Mouse (Mus musculus): ENCODE measurements around the gene Cpsf2. TPM values are rescaled to one million over a fixed set of nuclear protein-coding genes. Genes with fewer than 3 reads are reported as not detected.

Gene Cpsf2
- polyA plus RNA-seq, 1 experiment from 2014 or later: 13.9 TPM

GRCm38 (mm10) chr12:102009551-102009950 is 33.8 kb downstream of the Cpsf2 start:
- ATAC-seq (ENCODE audit: low FRiP score, low TSS enrichment) (no peak), DNase-seq (ENCODE audit: low spot score) (no peak)
- Histone ChIP-seq H3K27ac (replicated peaks) (no peak overlapping the region), H3K4me2 (replicated peaks; ENCODE audit: low read depth) (no peak overlapping the region), H3K4me3 (ENCODE audit: low read depth, low read length) (no peak overlapping the region), H3K9me3 (ENCODE audit: control insufficient read depth, low read length) (no peaks in the 10 kb centered on the region), H3K9ac (ENCODE audit: low read length) (no peak overlapping the region), H3K27me3 (ENCODE audit: control insufficient read depth, insufficient read depth, low read length) (no peaks in the 10 kb centered on the region), H3K36me3 (ENCODE audit: control insufficient read depth, insufficient read depth, low read length) (no peaks in the 10 kb centered on the region; the same call in 1 of the 2 replicates), H3K4me1 (replicated peaks; ENCODE audit: control insufficient read depth, insufficient read depth) (no peaks in the 10 kb centered on the region)
- 74% methylated on average over 6 of the region's 6 CpGs for WGBS
- TF ChIP-seq CTCF (IDR thresholded peaks at IDR 0.05; ENCODE audit: low read depth) (no peak), EP300 (optimal IDR thresholded peaks at IDR 0.05) (no peak)

- no peaks in the 10 kb centered on the region for H3K9me3 ChIP-seq (ENCODE audit: control insufficient read depth, low read length)
- ATAC-seq (ENCODE audit: low FRiP score, low TSS enrichment): 0 out of 2 replicates have a peak, but pooled peaks have one; percentile 47
- no peak for DNase-seq (ENCODE audit: low spot score)
- no peak overlapping the region for H3K27ac ChIP-seq (replicated peaks)
- H3K4me2 ChIP-seq (replicated peaks; ENCODE audit: low read depth): no peak overlapping the region
- H3K36me3 ChIP-seq (ENCODE audit: control insufficient read depth, insufficient read depth, low read length): no peaks in the 10 kb centered on the region
- H3K4me1 ChIP-seq (replicated peaks; ENCODE audit: control insufficient read depth, insufficient read depth): no peaks in the 10 kb centered on the region
- no peak overlapping the region for H3K4me3 ChIP-seq (ENCODE audit: low read depth, low read length)
- H3K9ac ChIP-seq (ENCODE audit: low read length): no peak overlapping the region
- no peaks in the 10 kb centered on the region for H3K27me3 ChIP-seq (ENCODE audit: control insufficient read depth, insufficient read depth, low read length)
- TF ChIP-seq EP300 (optimal IDR thresholded peaks at IDR 0.05): no peak
- no peak for TF ChIP-seq CTCF (IDR thresholded peaks at IDR 0.05; ENCODE audit: low read depth)
- WGBS: 41% methylated on average over 5 of the region's 5 CpGs
These were observed 38.6 kb downstream of the Cpsf2 start for GRCm38 (mm10) chr12:102014411-102014810.

- 88% methylated on average over 6 of the region's 6 CpGs for WGBS
- DNase-seq (ENCODE audit: low spot score) (no peak), ATAC-seq (ENCODE audit: low FRiP score, low TSS enrichment) (no peak)
- Histone ChIP-seq H3K9ac (ENCODE audit: low read length) (no peak overlapping the region), H3K9me3 (ENCODE audit: control insufficient read depth, low read length) (no peaks in the 10 kb centered on the region), H3K27ac (replicated peaks) (no peak overlapping the region), H3K4me1 (replicated peaks; ENCODE audit: control insufficient read depth, insufficient read depth) (no peaks in the 10 kb centered on the region), H3K4me2 (replicated peaks; ENCODE audit: low read depth) (no peak overlapping the region), H3K4me3 (ENCODE audit: low read depth, low read length) (no peak overlapping the region), H3K36me3 (ENCODE audit: control insufficient read depth, insufficient read depth, low read length) (no peaks in the 10 kb centered on the region), H3K27me3 (ENCODE audit: control insufficient read depth, insufficient read depth, low read length) (no peaks in the 10 kb centered on the region)
- TF ChIP-seq CTCF (IDR thresholded peaks at IDR 0.05; ENCODE audit: low read depth) (no peak), EP300 (optimal IDR thresholded peaks at IDR 0.05) (no peak)
These were observed 39.3 kb downstream of the Cpsf2 start for GRCm38 (mm10) chr12:102015127-102015526.

- Histone ChIP-seq H3K36me3 (ENCODE audit: control insufficient read depth, insufficient read depth, low read length) (no peaks in the 10 kb centered on the region), H3K9me3 (ENCODE audit: control insufficient read depth, low read length) (no peaks in the 10 kb centered on the region), H3K9ac (ENCODE audit: low read length) (no peak overlapping the region), H3K4me3 (ENCODE audit: low read depth, low read length) (no peak overlapping the region), H3K27ac (replicated peaks) (no peak overlapping the region), H3K4me2 (replicated peaks; ENCODE audit: low read depth) (no peak overlapping the region), H3K4me1 (replicated peaks; ENCODE audit: control insufficient read depth, insufficient read depth) (no peaks in the 10 kb centered on the region), H3K27me3 (ENCODE audit: control insufficient read depth, insufficient read depth, low read length) (no peaks in the 10 kb centered on the region)
- TF ChIP-seq EP300 (optimal IDR thresholded peaks at IDR 0.05) (no peak), CTCF (IDR thresholded peaks at IDR 0.05; ENCODE audit: low read depth) (no peak)
- DNase-seq (ENCODE audit: low spot score): no peak
- no peak for ATAC-seq (ENCODE audit: low FRiP score, low TSS enrichment)
- WGBS: 80% methylated on average over 6 of the region's 6 CpGs
These were observed 46.1 kb downstream of the Cpsf2 start for GRCm38 (mm10) chr12:102021923-102022322.

GRCm38 (mm10) chr12:102029184-102029583 is 53.4 kb downstream of the Cpsf2 start:
- Histone ChIP-seq H3K36me3 (ENCODE audit: control insufficient read depth, insufficient read depth, low read length) (no peaks in the 10 kb centered on the region), H3K4me3 (ENCODE audit: low read depth, low read length) (no peak overlapping the region), H3K27me3 (ENCODE audit: control insufficient read depth, insufficient read depth, low read length) (no peaks in the 10 kb centered on the region), H3K27ac (replicated peaks) (no peak overlapping the region), H3K9ac (ENCODE audit: low read length) (no peak overlapping the region), H3K4me1 (replicated peaks; ENCODE audit: control insufficient read depth, insufficient read depth) (no peaks in the 10 kb centered on the region), H3K4me2 (replicated peaks; ENCODE audit: low read depth) (no peak overlapping the region), H3K9me3 (ENCODE audit: control insufficient read depth, low read length) (no peaks in the 10 kb centered on the region)
- ATAC-seq (ENCODE audit: low FRiP score, low TSS enrichment): no peak
- TF ChIP-seq CTCF (IDR thresholded peaks at IDR 0.05; ENCODE audit: low read depth): no peak
- TF ChIP-seq EP300 (optimal IDR thresholded peaks at IDR 0.05): no peak
- WGBS: 37% methylated on average over 7 of the region's 7 CpGs
- DNase-seq (ENCODE audit: low spot score): no peak

- TF ChIP-seq EP300 (optimal IDR thresholded peaks at IDR 0.05): no peak
- no peak for TF ChIP-seq CTCF (IDR thresholded peaks at IDR 0.05; ENCODE audit: low read depth)
- H3K4me1 ChIP-seq (replicated peaks; ENCODE audit: control insufficient read depth, insufficient read depth): no peaks in the 10 kb centered on the region
- no peak overlapping the region for H3K27ac ChIP-seq (replicated peaks)
- H3K9ac ChIP-seq (ENCODE audit: low read length): no peak overlapping the region
- ATAC-seq (ENCODE audit: low FRiP score, low TSS enrichment): no peak
- DNase-seq (ENCODE audit: low spot score): no peak
- no peak overlapping the region for H3K4me2 ChIP-seq (replicated peaks; ENCODE audit: low read depth)
- no peaks in the 10 kb centered on the region for H3K27me3 ChIP-seq (ENCODE audit: control insufficient read depth, insufficient read depth, low read length)
- H3K4me3 ChIP-seq (ENCODE audit: low read depth, low read length): no peak overlapping the region
- no peaks in the 10 kb centered on the region for H3K9me3 ChIP-seq (ENCODE audit: control insufficient read depth, low read length)
- no peaks in the 10 kb centered on the region for H3K36me3 ChIP-seq (ENCODE audit: control insufficient read depth, insufficient read depth, low read length)
- WGBS: 51% methylated on average over 4 of the region's 4 CpGs
These were observed 54.2 kb downstream of the Cpsf2 start for GRCm38 (mm10) chr12:102029892-102030446.
